In the genomic region with DNA sequence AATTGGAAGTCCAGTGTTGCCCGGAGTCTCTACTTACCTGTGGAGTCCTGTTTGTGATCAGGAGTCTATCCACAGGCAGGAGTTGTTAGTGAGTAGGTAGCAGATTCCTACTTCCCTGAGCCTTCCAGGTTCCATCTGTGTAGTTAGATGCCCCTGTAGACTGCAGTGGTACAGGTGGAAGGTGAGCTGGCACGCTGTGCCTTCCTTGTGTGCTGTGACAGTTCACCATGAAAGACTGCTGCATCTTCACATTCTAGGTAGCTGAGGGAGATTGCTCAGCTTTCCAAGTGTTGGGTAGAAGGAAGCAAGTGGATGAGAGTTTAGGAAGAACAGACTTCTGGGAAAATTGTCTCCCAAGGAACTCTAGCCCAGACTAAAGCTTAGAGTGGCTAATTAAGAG, we compare ENCODE assay signal across 16 mouse cellular contexts. TPM values are rescaled to one million over a fixed set of nuclear protein-coding genes. Genes with fewer than 3 reads are reported as not detected.
"Had no signal": no experiment of that assay in that cellular context is flagged by ENCODE, and none has a peak within 500 bp of the region (broad histone marks: within the 10 kb centered on the region; RNA-seq: fewer than 3 reads in every experiment).

No protein-coding gene starts in this region.

- H3K27ac ChIP-seq: neural tube, embryonic 15.5 days; stomach, embryonic 15.5 days; stomach, postnatal 0 days had no signal

- H3K4me3 ChIP-seq: neural tube, embryonic 15.5 days; stomach, embryonic 15.5 days had no signal

- H3K9ac ChIP-seq: neural tube, embryonic 15.5 days; stomach, embryonic 15.5 days had no signal

- H3K27me3 ChIP-seq: neural tube, embryonic 15.5 days had no signal

- DNase-seq: retina, postnatal 1 day; right cerebral cortex, adult 18-20 months; right cerebral cortex, postnatal 14 days; right cerebral cortex, postnatal 25 days; right cerebral cortex, postnatal 4 days; spleen, adult 18-20 months; thymus, adult 18-20 months; thymus, adult 2 months; thymus, postnatal 14 days; thymus, postnatal 25 days; thymus, postnatal 36 days; thymus, postnatal 4 days had no signal

- H3K4me2 ChIP-seq: neural tube, embryonic 15.5 days; stomach, embryonic 15.5 days had no signal

- H3K36me3 ChIP-seq: stomach, embryonic 15.5 days had no signal

RNA-seq across cellular contexts. Expression of a gene that starts 18.0 kb away (rescaled TPM):
- total RNA-seq: neutrophil, adult 5-6 weeks had no signal

RNA-seq across cellular contexts. Expression of a gene that starts 57.2 kb away (rescaled TPM):
- total RNA-seq: neutrophil, adult 5-6 weeks had no signal

RNA-seq across cellular contexts. Expression of a gene that starts 57.9 kb away (rescaled TPM):
- total RNA-seq: neutrophil, adult 5-6 weeks had no signal
